Mouse (Mus musculus): ENCODE results near the gene 4933428G20Rik.

Gene 4933428G20Rik

GRCm38 (mm10) chr11:97532950-97533582 lies 32.9 kb upstream of the 4933428G20Rik start:
- DNase-seq = peak in 1 of 2 experiments; percentile 32

- no peak for DNase-seq
These were observed 32.2 kb upstream of the 4933428G20Rik start for GRCm38 (mm10) chr11:97532354-97532753.

DNA sequence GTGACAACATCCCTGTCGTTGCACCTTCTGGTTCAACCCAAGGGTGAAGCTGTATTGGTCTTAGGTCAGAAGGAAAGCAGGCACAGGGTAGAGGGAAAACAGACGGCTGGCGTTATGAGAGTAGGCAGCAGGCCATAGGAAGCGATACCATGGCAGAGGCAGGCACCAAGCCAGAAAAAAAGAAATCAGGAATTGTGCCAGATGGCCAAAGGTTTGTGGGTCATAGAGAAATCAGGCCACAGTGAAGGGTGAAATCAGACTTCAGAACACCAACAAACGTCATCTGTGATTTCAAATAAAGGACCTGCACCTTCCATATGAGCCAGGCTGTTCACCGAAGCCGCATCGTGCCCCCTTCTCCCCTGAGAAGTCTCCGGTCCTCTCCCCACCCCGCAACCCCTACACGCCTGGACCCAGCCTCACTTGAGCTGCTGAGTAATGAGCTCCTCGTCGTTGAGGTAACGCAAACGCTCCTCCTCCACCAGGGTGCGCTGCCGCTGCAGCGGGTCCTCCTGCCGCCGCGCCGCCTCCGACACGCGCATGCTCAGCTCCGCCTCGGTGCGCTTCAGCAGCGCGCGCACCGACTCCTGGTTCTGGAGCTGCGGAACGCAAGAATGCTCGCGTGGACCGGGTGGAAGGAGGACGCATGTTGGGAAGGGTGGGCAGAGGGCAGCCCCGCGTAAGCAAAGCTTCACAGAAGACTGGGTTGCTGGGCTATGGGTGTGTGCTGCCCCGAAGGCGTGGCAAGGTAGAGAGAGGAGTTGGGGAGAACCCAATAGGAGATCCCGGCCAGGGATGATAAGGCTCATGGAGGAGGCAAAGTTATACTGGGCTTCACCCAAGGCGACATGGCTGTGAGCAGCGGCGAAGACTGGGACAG lies 31.5 kb upstream of the 4933428G20Rik start:
- peak; percentile 85 to 96 for DNase-seq

DNA sequence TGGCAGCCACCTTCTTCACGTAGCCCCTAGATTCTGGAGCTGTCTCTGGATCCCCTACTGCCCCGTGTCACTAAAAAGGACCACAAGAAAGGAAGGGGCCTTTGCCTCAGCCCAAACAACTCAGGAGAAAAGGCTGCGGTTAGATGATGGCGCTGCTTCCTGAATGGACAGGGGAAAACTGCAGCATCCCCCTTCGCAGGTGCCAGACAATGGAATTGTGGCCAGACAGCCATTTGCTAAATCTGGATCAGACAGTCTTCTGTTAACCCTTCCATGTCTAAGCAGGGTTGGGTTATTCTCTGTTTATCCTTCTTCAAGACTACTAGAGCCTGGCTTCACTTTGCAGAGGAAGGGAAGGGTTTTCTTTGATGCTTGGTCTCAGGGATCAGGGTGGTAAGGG lies 30.8 kb upstream of the 4933428G20Rik start:
- DNase-seq = no peak

DNA sequence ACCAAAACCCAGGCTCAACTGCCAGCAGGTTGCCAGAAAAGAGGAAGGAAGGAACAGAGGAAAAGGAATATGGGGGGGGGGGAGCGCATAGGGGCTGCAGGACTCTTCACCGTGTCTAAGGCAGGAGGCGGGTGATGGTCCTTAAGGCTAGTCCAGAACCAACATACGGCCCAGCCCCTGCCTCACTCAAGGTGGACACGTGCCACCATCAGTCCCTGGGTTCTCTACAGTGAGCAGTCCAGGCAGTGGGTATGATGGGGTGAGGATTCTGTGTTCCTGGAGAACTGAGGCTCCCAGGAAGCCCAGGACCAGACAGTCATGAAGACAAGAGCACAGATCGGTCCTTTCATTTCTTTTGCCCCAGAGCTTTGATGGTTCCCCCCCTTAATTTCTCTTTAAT lies 29.9 kb upstream of the 4933428G20Rik start:
- no peak for DNase-seq

DNA sequence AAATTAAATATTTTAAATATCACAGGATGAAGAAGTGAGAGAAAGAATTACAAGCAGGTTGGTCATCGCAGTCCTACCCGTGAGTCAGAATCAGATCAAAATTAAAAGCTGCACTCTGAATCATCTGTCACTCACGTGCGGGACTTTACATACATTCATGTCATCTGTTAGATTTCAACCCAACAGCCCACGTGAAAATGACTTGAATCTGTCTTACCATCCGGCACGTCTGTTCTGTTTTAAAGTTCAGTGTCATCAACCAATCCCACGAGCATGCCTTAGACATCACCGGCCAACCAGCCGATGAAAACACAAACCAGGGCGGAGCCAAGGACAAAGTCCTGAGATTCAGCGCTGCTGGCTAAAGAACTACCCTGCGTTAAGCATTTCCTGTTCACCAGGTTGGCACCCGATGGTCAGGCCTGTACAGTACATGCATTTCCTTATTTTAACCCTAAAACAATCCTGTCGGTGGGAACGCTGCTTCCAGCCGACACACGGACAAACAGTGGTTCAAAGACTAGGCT lies 28.2 kb upstream of the 4933428G20Rik start:
- peak; percentile 80 to 83 for DNase-seq

GRCm38 (mm10) chr11:97525313-97525712 lies 25.2 kb upstream of the 4933428G20Rik start:
- DNase-seq = no peak

GRCm38 (mm10) chr11:97524306-97524705 lies 24.2 kb upstream of the 4933428G20Rik start:
- DNase-seq = no peak

- DNase-seq = peak; percentile 73 to 80
These were observed 23.7 kb upstream of the 4933428G20Rik start for GRCm38 (mm10) chr11:97523827-97524261.

GRCm38 (mm10) chr11:97523107-97523506 lies 23.0 kb upstream of the 4933428G20Rik start:
- no peak for DNase-seq

GRCm38 (mm10) chr11:97521741-97522474 lies 21.8 kb upstream of the 4933428G20Rik start:
- peak; percentile 58 to 62 for DNase-seq

GRCm38 (mm10) chr11:97520541-97520940 lies 20.4 kb upstream of the 4933428G20Rik start:
- DNase-seq = peak; percentile 82 to 88

DNA sequence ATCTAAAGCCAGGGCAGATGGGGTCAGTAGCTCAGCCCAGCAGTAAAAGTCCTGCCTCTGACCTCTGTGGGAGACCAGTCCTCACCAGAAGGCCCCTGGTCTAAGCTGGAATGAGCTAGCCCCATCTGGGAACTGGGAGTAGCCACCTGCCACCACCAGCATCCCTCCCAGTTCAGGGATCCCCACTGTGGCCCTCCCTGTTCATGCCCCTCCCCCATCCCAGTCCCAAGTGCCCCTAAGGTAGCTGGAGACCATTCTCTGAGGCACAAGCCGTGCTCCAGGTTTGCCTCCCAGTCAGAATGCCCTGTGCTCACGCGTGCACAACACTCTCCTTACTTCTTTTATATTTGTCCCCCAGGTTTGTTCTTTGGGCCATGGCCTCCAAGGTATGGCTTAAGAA lies 12.9 kb upstream of the 4933428G20Rik start:
- no peak for DNase-seq

DNA sequence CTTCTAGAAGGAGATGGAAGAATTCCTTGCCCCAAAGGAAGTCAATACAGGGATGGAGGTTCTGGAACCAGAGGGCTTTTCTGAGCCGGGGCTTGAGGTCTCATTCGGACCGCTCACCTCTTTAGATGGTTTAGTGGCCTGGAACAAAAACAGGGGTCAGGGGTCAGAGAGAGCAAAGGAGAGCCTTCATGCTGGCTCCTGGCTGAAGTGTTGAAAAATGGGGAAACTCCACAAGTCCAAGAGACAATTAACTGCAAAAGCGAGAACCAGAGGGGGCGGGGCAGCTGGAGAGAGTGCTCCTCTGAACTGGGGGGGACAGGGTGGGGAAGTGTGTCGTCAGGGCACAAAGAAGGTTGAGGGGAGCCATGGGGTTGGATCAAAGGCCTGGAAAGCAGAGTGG lies 12.4 kb upstream of the 4933428G20Rik start:
- peak; percentile 43 to 68 for DNase-seq

- DNase-seq = peak; percentile 59 to 74
These were observed 11.7 kb upstream of the 4933428G20Rik start for GRCm38 (mm10) chr11:97511661-97512369.

GRCm38 (mm10) chr11:97510966-97511660 lies 11.0 kb upstream of the 4933428G20Rik start:
- peak; percentile 68 to 90 for DNase-seq

- no peak for DNase-seq
These were observed 9.8 kb upstream of the 4933428G20Rik start for GRCm38 (mm10) chr11:97509715-97510485.

DNA sequence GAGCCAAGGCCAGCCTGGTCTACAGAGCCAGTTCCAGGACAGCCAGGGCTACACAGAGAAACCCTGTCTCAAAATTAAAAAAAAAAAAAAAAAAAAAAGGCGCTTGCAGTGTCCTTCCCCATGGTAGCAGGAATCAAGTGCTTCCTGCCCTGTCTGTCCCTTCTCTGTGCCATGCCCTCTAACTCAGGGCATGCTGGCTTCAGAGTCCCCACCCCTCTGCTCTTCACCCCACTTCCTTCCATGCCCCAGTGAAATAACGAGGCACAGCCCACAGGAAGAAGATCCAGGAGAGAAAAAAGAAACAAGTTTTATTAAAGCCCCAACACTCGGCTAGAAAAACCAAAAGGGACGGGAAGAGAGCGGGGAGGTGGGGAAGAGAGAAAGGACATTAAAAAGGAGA lies 8.9 kb upstream of the 4933428G20Rik start:
- DNase-seq = no peak

- DNase-seq = no peak
These were observed 8.1 kb upstream of the 4933428G20Rik start for GRCm38 (mm10) chr11:97508198-97508597.

DNA sequence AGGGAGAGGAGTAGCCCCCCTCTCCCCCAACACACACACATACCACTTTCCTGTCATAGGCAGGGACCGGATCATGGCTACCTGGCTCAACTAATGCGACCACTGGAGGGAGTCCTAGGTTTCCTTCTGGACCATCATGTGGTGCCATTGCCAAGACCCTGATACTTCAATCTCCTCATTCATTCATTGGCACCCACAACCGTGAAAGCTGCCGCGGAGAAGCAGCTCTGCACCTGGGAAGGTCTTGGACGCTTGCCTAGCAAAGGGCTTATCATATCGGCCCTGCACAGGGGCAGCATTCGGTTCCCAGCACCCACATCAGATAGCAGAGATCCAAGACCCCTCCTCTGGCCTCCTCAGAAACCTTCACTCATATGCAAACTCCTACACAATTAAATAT lies 6.2 kb upstream of the 4933428G20Rik start:
- peak in 1 of 2 experiments; percentile 34 for DNase-seq

DNA sequence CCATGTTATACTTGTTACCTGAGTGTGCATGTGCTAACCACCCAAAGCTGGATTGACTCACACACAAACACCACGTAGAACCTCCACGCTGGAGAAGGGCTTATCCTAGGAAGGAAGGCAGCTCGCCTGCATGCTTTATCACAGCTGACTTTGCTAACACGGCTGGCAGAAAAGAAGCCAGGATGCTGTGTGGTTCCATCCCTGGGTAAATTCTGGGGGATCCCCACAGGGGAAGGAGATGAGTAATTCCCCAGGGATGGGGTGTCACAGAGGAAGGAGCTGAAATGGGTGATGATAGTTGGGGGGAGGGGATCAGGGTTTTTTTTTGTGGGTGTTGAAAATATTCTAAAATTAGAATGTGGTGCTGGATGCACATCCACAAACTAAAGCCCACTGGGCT lies 5.6 kb upstream of the 4933428G20Rik start:
- no peak for DNase-seq
